Mouse (Mus musculus) adrenal gland, adult 2 months (tissue): ENCODE results near the gene AF067063. TPM values are rescaled to one million over a fixed set of nuclear protein-coding genes. Genes with fewer than 3 reads are reported as not detected.

Experiments
- polyA plus RNA-seq: library from polyadenylated mRNA; depleted of rRNA; stranded (reverse); fragments of >200 nt; gene quantifications from 2 replicates; pipeline ENCODE4 v1.2.3, GENCODE M21; 2012; rRNA removed
- total RNA-seq, 2 experiments: library from RNA; stranded (reverse); gene quantifications; 2 replicates each; pipeline ENCODE4 v1.2.3; 2021

Gene AF067063
- total and polyA plus RNA-seq, 3 experiments = not detected

Other genes starting within 250 kb of the AF067063 start
- gene Ccl28, start 206.4 kb downstream of the AF067063 start, total RNA-seq = 1 to 10 TPM in 1 of 2 experiments, under 1 TPM in 1; 0.62 to 1.0 TPM
- gene Ccl28, start 206.4 kb downstream of the AF067063 start, polyA plus RNA-seq = not detected in 2 replicates
- 100 to 1,000 TPM; 155 to 624 TPM for gene Hmgcs1, start 139.8 kb downstream of the AF067063 start, total RNA-seq
- 24.6 and 46.2 TPM in 2 replicates for gene Hmgcs1, start 139.8 kb downstream of the AF067063 start, polyA plus RNA-seq
- 1 to 10 TPM; 1.8 to 2.4 TPM for gene Nim1k, start 74.3 kb downstream of the AF067063 start, total RNA-seq
- gene Nim1k, start 74.3 kb downstream of the AF067063 start, polyA plus RNA-seq = 2.1 and 2.7 TPM in 2 replicates
- gene Zfp131, start 39.3 kb downstream of the AF067063 start, total RNA-seq = 10 to 100 TPM; 30.3 to 39.3 TPM
- gene Zfp131, start 39.3 kb downstream of the AF067063 start, polyA plus RNA-seq = 24.7 and 27.3 TPM in 2 replicates
- not detected for gene D13Ertd608e, start 5.8 kb upstream of the AF067063 start, total RNA-seq
- gene D13Ertd608e, start 5.8 kb upstream of the AF067063 start, polyA plus RNA-seq = not detected in 2 replicates
- gene Tcstv1, start 64.6 kb upstream of the AF067063 start, total RNA-seq = not detected
- not detected in 2 replicates for gene Tcstv1, start 64.6 kb upstream of the AF067063 start, polyA plus RNA-seq
- gene Gm21761, start 99.1 kb upstream of the AF067063 start, total RNA-seq = not detected
- not detected in 2 replicates for gene Gm21761, start 99.1 kb upstream of the AF067063 start, polyA plus RNA-seq
- not detected for gene B020031M17Rik, start 120.6 kb upstream of the AF067063 start, total RNA-seq
- gene B020031M17Rik, start 120.6 kb upstream of the AF067063 start, polyA plus RNA-seq = not detected in 2 replicates
- gene Gm36079, start 196.8 kb upstream of the AF067063 start, total RNA-seq = not detected
- gene Gm36079, start 196.8 kb upstream of the AF067063 start, polyA plus RNA-seq = 0.63 TPM in 1 of 2 replicates, not detected in the other
- not detected for gene Gm21188, start 222.0 kb upstream of the AF067063 start, total RNA-seq
- gene Gm21188, start 222.0 kb upstream of the AF067063 start, polyA plus RNA-seq = 0.16 TPM in 1 of 2 replicates, not detected in the other